Mouse (Mus musculus) MEL (cell line): ENCODE results near the gene Igsf8.

Experiments
- CTCF ChIP-seq, 3 experiments: IDR thresholded peaks in 2 of 3; conservative IDR thresholded peaks in 1 of 3; 2 replicates each; pipeline ENCODE4 v1.5.1; 2011 to 2012; ENCODE audit warnings: low read length in 3 of 3, low read depth in 2 of 3, mild to moderate bottlenecking in 2 of 3, improper control_type of control experiment in 1 of 3, inconsistent platforms in 1 of 3, mixed read lengths in 1 of 3, moderate library complexity in 1 of 3; ENCODE audit not compliant: control insufficient read depth in 1 of 3, insufficient read depth in 1 of 3, poor library complexity in 1 of 3, severe bottlenecking in 1 of 3
- ZC3H11A ChIP-seq: IDR thresholded peaks from 2 replicates; pipeline ENCODE4 v1.6.1; 2012; ENCODE audit warnings: low read depth, mild to moderate bottlenecking, inconsistent platforms, low read length, improper control_type of control experiment

GRCm38 (mm10) chr1:172258314-172258713 is 3.1 kb upstream of the Igsf8 start, which contains the start of gene Atp1a4:
- no peak for TF ChIP-seq CTCF (IDR thresholded peaks at IDR 0.05 in 2 of 3, conservative IDR thresholded peaks at IDR 0.05 in 1 of 3; ENCODE audit: control insufficient read depth in 1 of 3, insufficient read depth in 1 of 3, low read depth in 2 of 3, low read length in 3 of 3, poor library complexity in 1 of 3, severe bottlenecking in 1 of 3)
- TF ChIP-seq ZC3H11A: no peak
